Mouse (Mus musculus): ENCODE measurements around the gene Gm21746. TPM values are rescaled to one million over a fixed set of nuclear protein-coding genes. Genes with fewer than 3 reads are reported as not detected.
"Not testable (repeated sequence)": the region's sequence is repeated elsewhere in the genome, so short reads cannot be mapped to it uniquely, and the experiment has no call there.

Gm21746 gene
- polyA plus RNA-seq (2014; fragmentation: Nextera tagmentation; extraction: Ambion mirVana) = not detected in 2 replicates

- not testable (repeated sequence) for H3K9ac ChIP-seq (ENCODE audit: low read length); H3K4me1 ChIP-seq (replicated peaks; ENCODE audit: control insufficient read depth, insufficient read depth, low read length); ATAC-seq (replicated peaks; ENCODE audit: low FRiP score); H3K27ac ChIP-seq (ENCODE audit: low read depth, low read length); H3K27me3 ChIP-seq (ENCODE audit: control insufficient read depth, insufficient read depth, low read length); H3K4me2 ChIP-seq (ENCODE audit: low read depth, low read length, severe bottlenecking); DNase-seq (ENCODE audit: low spot score); H3K9me3 ChIP-seq (ENCODE audit: control insufficient read depth, low read length); H3K4me3 ChIP-seq (ENCODE audit: low read depth, low read length); H3K36me3 ChIP-seq (ENCODE audit: control insufficient read depth, insufficient read depth, low read length)
- 83% methylated on average over 2 of the region's 3 CpGs for WGBS
Measured at GRCm38 (mm10) chrY:6237895-6238294, at the start of gene Gm21746. Gm21746 (minus strand) TSS chrY:6237995.

- H3K4me2 ChIP-seq (ENCODE audit: low read depth, low read length, severe bottlenecking); H3K27me3 ChIP-seq (ENCODE audit: control insufficient read depth, insufficient read depth, low read length); DNase-seq (ENCODE audit: low spot score); H3K4me1 ChIP-seq (replicated peaks; ENCODE audit: control insufficient read depth, insufficient read depth, low read length); H3K27ac ChIP-seq (ENCODE audit: low read depth, low read length); H3K4me3 ChIP-seq (ENCODE audit: low read depth, low read length); H3K9ac ChIP-seq (ENCODE audit: low read length); H3K36me3 ChIP-seq (ENCODE audit: control insufficient read depth, insufficient read depth, low read length); H3K9me3 ChIP-seq (ENCODE audit: control insufficient read depth, low read length); ATAC-seq (replicated peaks; ENCODE audit: low FRiP score): not testable (repeated sequence)
Measured at GRCm38 (mm10) chrY:6266798-6267197, 29.0 kb upstream of the Gm21746 start, which contains the start of gene Gm20873. Gm20873 (plus strand) TSS chrY:6267098.

Other genes with a start within 250 kb of the Gm21746 start
- gene Gm20873, start 29.1 kb upstream of the Gm21746 start, polyA plus RNA-seq (2014; fragmentation: Nextera tagmentation; extraction: Ambion mirVana) = not detected in 2 replicates